Mouse (Mus musculus) lung, embryonic 14.5 days (tissue): Measurements from ENCODE around the gene Cdc42se1. TPM values are rescaled to one million over a fixed set of nuclear protein-coding genes. Genes with fewer than 3 reads are reported as not detected.

ENCODE experiments used
- ATAC-seq: fragments of 200-750 bp; cut with Nextera tagmentation; 2 replicates; pipeline ENCODE4 v1.8.0; 2017; ENCODE audit warnings: mild to moderate bottlenecking, moderate TSS enrichment, moderate library complexity; ENCODE audit not compliant: insufficient read depth
- DNase-seq: peaks from one replicate; pipeline ENCODE4 v3.0.0-alpha.2; 2015
- H3K27ac ChIP-seq: fragments of 300-500 bp; sonication (generic); 2 replicates; pipeline ENCODE4 v1.5.1; 2014; ENCODE audit warnings: low read depth, mild to moderate bottlenecking, moderate library complexity
- H3K27me3 ChIP-seq: fragments of 300-500 bp; sonication (generic); 2 replicates; pipeline ENCODE4 v1.6.1; 2014; ENCODE audit warnings: low read length, control low read depth; ENCODE audit not compliant: insufficient read depth
- H3K36me3 ChIP-seq: fragments of 300-500 bp; sonication (generic); 2 replicates; pipeline ENCODE4 v1.6.1; 2014; ENCODE audit warnings: control low read depth; ENCODE audit not compliant: insufficient read depth
- H3K4me1 ChIP-seq: fragments of 300-500 bp; sonication (generic); 2 replicates; pipeline ENCODE4 v1.6.1; 2014; ENCODE audit warnings: antibody characterized with exemption, control low read depth; ENCODE audit not compliant: insufficient read depth
- H3K4me2 ChIP-seq: fragments of 300-500 bp; sonication (generic); 2 replicates; pipeline ENCODE4 v1.6.1; 2014; ENCODE audit warnings: mild to moderate bottlenecking
- H3K4me3 ChIP-seq: fragments of 300-500 bp; sonication (generic); 2 replicates; pipeline ENCODE4 v1.5.1; 2014; ENCODE audit warnings: low read depth, low read length
- H3K9ac ChIP-seq: fragments of 300-500 bp; sonication (generic); 2 replicates; pipeline ENCODE4 v1.6.1; 2014
- H3K9me3 ChIP-seq: fragments of 300-500 bp; sonication (generic); 2 replicates; pipeline ENCODE4 v1.6.1; 2016; ENCODE audit warnings: low read depth, low read length, control low read depth
- CTCF ChIP-seq: IDR thresholded peaks from 2 replicates; pipeline ENCODE4 v1.5.1; 2016; ENCODE audit warnings: antibody characterized with exemption, low read depth
- WGBS: fragments of 180-500 bp; shearing (Covaris S2); extraction: QIAGEN DNeasy Blood & Tissue Kit; methylation state at CpG from one replicate; pipeline ENCODE4 v1.1.7; 2014; 5-methylcytosine and 5-hydroxymethylcytosine counted together
- polyA plus RNA-seq: library from polyadenylated mRNA; unstranded; fragments of >200 nt; fragmentation: Nextera tagmentation; extraction: Ambion mirVana; gene quantifications from 2 replicates; pipeline ENCODE4 v1.2.1, GENCODE M21; 2014

Cdc42se1 gene
- polyA plus RNA-seq, 1 experiment from 2014 or later = 131 TPM

GRCm38 (mm10) chr3:95273471-95273870, 44.9 kb downstream of the Cdc42se1 start:
- Histone ChIP-seq H3K27ac (no peak overlapping the region), H3K9me3 (no peaks in the 10 kb centered on the region), H3K36me3 (peaks cover 14% of the 10 kb centered on the region), H3K4me1 (no peaks in the 10 kb centered on the region), H3K27me3 (no peaks in the 10 kb centered on the region), H3K4me2 (no peak overlapping the region), H3K4me3 (no peak overlapping the region), H3K9ac (no peak overlapping the region)
- ATAC-seq = 0 out of 2 replicates have a peak, but pooled peaks have one; percentile 10
- 89% methylated on average over 5 of the region's 5 CpGs for WGBS
- no peak for DNase-seq
- no peak for TF ChIP-seq CTCF

DNA sequence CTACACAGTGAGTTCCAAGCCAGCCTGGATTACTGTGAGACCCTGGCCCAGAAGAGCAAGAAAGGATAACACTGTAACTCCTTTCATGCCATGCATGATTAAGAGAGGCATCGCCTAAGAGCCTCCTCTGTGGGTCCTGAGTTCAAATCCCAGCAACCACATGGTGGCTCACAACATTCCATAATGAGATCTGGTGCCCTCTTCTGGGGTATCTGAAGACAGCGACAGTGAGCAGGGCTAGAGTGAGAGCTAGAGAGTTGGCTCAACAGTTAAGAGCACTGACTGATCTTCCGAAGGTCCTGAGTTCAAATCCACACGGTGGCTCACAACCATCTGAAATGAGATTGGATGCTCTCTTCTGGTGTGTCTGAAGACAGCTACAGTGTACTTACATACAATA, 45.9 kb downstream of the Cdc42se1 start:
- Histone ChIP-seq H3K27me3 (no peaks in the 10 kb centered on the region), H3K36me3 (peaks cover 6% of the 10 kb centered on the region; the same call in 1 of the 2 replicates), H3K27ac (no peak overlapping the region), H3K4me2 (no peak overlapping the region), H3K4me1 (no peaks in the 10 kb centered on the region), H3K9ac (no peak overlapping the region), H3K9me3 (no peaks in the 10 kb centered on the region), H3K4me3 (no peak overlapping the region)
- DNase-seq (no peak), ATAC-seq (no peak)
- no peak for TF ChIP-seq CTCF
- WGBS = 96% methylated on average over 4 of the region's 4 CpGs

DNA sequence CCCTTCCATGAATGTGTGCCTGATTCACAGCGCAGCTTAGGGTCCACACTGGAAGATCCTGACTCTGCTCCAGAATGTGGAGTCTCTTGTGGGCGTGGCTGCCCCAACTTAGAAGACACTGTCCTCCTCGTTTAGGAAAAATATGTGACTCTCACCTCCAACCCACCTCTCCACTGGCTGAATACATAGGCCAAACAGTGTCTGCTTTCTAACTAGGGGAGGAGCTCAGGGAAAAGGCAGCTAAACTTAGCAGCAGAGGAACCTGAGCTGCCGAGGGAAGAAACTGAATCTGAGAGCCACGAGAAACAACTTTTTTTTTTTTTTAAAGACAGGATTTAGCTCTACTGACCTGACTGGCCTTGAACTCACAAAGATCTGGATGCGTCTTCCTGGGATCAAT, 46.6 kb downstream of the Cdc42se1 start:
- no peak for DNase-seq
- WGBS = 66% methylated on average over 6 of the region's 6 CpGs
- Histone ChIP-seq H3K9ac (no peak overlapping the region), H3K4me2 (no peak overlapping the region), H3K27ac (no peak overlapping the region), H3K9me3 (no peaks in the 10 kb centered on the region), H3K4me3 (no peak overlapping the region), H3K4me1 (no peaks in the 10 kb centered on the region), H3K27me3 (no peaks in the 10 kb centered on the region), H3K36me3 (0 out of 2 replicates have a peak, but pooled peaks cover 6% of the 10 kb centered on the region)
- ATAC-seq = no peak
- no peak for TF ChIP-seq CTCF

DNA sequence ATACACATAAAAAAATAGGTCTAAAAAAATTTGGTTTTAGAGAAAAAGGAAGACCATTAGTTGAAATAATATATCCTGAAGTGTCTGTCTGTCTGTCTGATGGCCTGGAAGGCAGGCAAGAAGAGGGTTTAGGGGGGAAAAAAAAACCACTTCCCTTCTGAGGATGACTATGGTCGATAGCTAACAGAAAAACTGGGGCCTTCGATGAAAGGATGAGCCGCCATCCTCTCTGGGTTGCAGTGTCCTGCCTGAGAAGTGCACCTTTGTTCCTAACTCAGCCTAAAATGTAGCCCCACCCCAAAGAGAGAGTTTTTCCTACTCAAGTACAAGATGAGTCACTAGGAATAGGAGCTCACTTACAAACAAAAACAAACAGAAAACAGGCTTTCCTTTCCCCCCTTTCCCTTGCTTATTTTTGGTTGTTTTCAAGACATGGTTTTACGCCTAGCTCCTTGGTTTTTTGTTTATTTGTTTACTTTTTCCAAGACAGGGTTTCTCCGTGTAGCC, 47.9 kb downstream of the Cdc42se1 start:
- Histone ChIP-seq H3K27ac (no peak overlapping the region), H3K36me3 (0 out of 2 replicates have a peak, but pooled peaks cover 6% of the 10 kb centered on the region), H3K4me2 (no peak overlapping the region), H3K4me1 (0 out of 2 replicates have a peak, but pooled peaks cover 3% of the 10 kb centered on the region), H3K9me3 (no peaks in the 10 kb centered on the region), H3K9ac (no peak overlapping the region), H3K4me3 (no peak overlapping the region), H3K27me3 (no peaks in the 10 kb centered on the region)
- no peak for DNase-seq
- no peak for ATAC-seq
- WGBS = 71% methylated on average over 5 of the region's 5 CpGs
- no peak for TF ChIP-seq CTCF

GRCm38 (mm10) chr3:95277149-95277551, 48.6 kb downstream of the Cdc42se1 start:
- Histone ChIP-seq H3K27ac (no peak overlapping the region), H3K4me2 (no peak overlapping the region), H3K9me3 (no peaks in the 10 kb centered on the region), H3K9ac (no peak overlapping the region), H3K4me1 (0 out of 2 replicates have a peak, but pooled peaks cover 3% of the 10 kb centered on the region), H3K27me3 (no peaks in the 10 kb centered on the region), H3K4me3 (no peak overlapping the region), H3K36me3 (0 out of 2 replicates have a peak, but pooled peaks cover 6% of the 10 kb centered on the region)
- 89% methylated on average over 1 of the region's 1 CpGs for WGBS
- DNase-seq (no peak), ATAC-seq (no peak)
- TF ChIP-seq CTCF = no peak

GRCm38 (mm10) chr3:95280747-95281146, 52.2 kb downstream of the Cdc42se1 start:
- Histone ChIP-seq H3K4me3 (peak overlapping the region; percentile 59), H3K9ac (peak overlapping the region; percentile 69), H3K36me3 (0 out of 2 replicates have a peak, but pooled peaks cover 6% of the 10 kb centered on the region), H3K27ac (peak overlapping the region; percentile 98), H3K4me1 (peaks cover 5% of the 10 kb centered on the region; the same call in 1 of the 2 replicates), H3K27me3 (no peaks in the 10 kb centered on the region), H3K4me2 (peak overlapping the region; percentile 75), H3K9me3 (no peaks in the 10 kb centered on the region)
- 9% methylated on average over 8 of the region's 8 CpGs for WGBS
- TF ChIP-seq CTCF = no peak
- DNase-seq (peak; percentile 70), ATAC-seq (no peak)

DNA sequence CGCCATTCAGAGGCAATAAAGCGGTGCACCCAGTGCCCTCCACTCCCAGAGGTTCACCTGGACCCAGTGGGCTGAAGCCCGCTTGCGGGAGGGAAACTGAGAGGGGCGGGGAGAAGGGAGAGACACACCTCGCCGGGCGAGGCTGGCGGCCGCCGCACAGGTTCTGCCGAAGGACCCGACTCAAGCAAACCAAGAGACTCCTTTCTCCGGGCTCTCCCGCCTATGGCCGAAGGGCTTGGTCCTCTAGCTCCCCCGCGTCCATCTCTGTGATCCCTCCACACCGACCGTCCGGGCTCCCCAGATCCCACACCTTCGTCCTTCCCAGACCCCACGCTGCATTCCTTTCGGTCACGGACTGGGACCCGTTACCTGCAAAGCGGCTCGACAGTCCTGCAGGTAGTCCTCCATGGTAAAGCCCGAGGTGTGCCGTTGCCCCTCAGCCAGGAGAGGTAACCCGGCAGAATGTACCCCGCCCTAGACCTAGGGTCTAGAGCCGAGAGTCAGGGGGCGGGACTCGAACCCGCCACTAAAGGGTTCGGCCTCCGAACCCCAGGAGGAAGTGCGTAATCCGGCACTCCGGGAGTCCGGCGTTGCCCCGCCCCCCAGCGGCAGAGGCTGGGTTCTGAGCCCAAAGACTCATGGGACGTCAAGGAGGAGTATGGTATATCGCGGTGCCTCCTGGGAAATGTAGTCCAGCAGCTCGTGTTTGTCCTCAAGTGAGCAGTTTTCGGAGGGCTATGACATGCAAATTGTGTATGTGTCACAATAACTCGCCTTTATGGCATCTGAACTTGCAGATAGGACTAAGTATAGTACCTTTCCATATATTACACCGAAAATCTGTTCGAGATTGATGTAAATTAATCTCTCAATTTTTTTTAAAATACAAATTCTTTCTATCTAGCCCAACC, 52.9 kb downstream of the Cdc42se1 start, which contains the start of the genes Mindy1 and Prune1:
Gene Mindy1, plus strand, starts transcription at position 130 of the 911 bp plus-strand sequence.
Gene Prune1, minus strand, starts transcription at position 861 of the 911 bp plus-strand sequence.
- Histone ChIP-seq H3K36me3 (0 out of 2 replicates have a peak, but pooled peaks cover 6% of the 10 kb centered on the region), H3K9me3 (no peaks in the 10 kb centered on the region), H3K9ac (peak within 1 kb of the TSS; percentile 83), H3K4me3 (peak within 1 kb of the TSS; percentile 59), H3K4me2 (peak within 1 kb of the TSS; percentile 75), H3K4me1 (peaks cover 5% of the 10 kb centered on the region; the same call in 1 of the 2 replicates), H3K27ac (peak within 1 kb of the TSS; percentile 98), H3K27me3 (no peaks in the 10 kb centered on the region)
- ATAC-seq (peak; percentile 89), DNase-seq (peak; percentile 99)
- TF ChIP-seq CTCF = peak; percentile 57
- WGBS = under 1% methylated on average over 51 of the region's 53 CpGs
